Mouse (Mus musculus): ENCODE data around the gene Lrrc51.

DNA sequence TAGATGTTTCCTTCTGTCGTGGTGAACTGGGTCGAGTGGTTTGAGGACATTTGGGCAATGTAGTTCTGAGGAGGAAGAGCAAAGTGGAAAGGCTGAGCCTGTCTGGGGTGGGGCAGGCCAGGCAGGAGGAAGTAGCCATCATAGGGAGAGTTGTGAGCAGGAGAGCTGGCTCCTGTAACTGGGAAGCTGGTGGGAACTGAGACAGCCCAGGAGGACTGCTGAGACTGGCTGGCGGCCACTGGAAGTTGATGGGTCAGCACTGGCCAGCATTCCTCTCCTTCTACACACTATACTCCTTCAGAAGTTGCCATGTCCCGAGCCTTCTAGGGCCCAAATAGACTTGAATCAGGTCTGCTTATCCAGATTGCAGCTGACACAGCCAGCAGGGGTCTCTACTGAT, 25.3 kb downstream of the Lrrc51 start:
- TF ChIP-seq JUND (IDR thresholded peaks at IDR 0.05; ENCODE audit: low read depth, low read length) (no peak), TCF12 (IDR thresholded peaks at IDR 0.05; ENCODE audit: low read depth, low read length) (no peak), CTCF (IDR thresholded peaks at IDR 0.05 in 2 of 3, conservative IDR thresholded peaks at IDR 0.05 in 1 of 3; ENCODE audit: control insufficient read depth in 1 of 3, insufficient read depth in 1 of 3, low read depth in 2 of 3, low read length in 3 of 3, poor library complexity in 1 of 3, severe bottlenecking in 1 of 3) (no peak), MEF2A (IDR thresholded peaks at IDR 0.05; ENCODE audit: extremely low read depth, insufficient replicate concordance, low read depth, low read length, poor library complexity, severe bottlenecking) (no peak), POLR2A (IDR thresholded peaks at IDR 0.05; ENCODE audit: control insufficient read depth in 1 of 2, insufficient read depth in 1 of 2, low read depth in 1 of 2, low read length in 2 of 2, poor library complexity in 1 of 2) (no peak), MYC (IDR thresholded peaks at IDR 0.05; ENCODE audit: low read depth, low read length) (no peak), EP300 (IDR thresholded peaks at IDR 0.05; ENCODE audit: low read depth in 1 of 2, low read length in 2 of 2) (no peak), E2F4 (IDR thresholded peaks at IDR 0.05; ENCODE audit: borderline replicate concordance, low read depth, low read length) (no peak), MAZ (IDR thresholded peaks at IDR 0.05; ENCODE audit: low read depth, low read length) (no peak), UBTF (IDR thresholded peaks at IDR 0.05; ENCODE audit: borderline replicate concordance, insufficient read depth, low read depth, low read length) (no peak), USF1 (IDR thresholded peaks at IDR 0.05; ENCODE audit: low read depth, low read length) (no peak), ZC3H11A (IDR thresholded peaks at IDR 0.05; ENCODE audit: low read depth, low read length) (no peak)
